Mouse (Mus musculus): ENCODE results near the gene Wfs1. TPM values are rescaled to one million over a fixed set of nuclear protein-coding genes. Genes with fewer than 3 reads are reported as not detected.

Gene Wfs1
- 15.9 and 18.0 TPM in 2 replicates for polyA plus RNA-seq (2015; fragmentation: Nextera tagmentation; extraction: Ambion mirVana)

DNA sequence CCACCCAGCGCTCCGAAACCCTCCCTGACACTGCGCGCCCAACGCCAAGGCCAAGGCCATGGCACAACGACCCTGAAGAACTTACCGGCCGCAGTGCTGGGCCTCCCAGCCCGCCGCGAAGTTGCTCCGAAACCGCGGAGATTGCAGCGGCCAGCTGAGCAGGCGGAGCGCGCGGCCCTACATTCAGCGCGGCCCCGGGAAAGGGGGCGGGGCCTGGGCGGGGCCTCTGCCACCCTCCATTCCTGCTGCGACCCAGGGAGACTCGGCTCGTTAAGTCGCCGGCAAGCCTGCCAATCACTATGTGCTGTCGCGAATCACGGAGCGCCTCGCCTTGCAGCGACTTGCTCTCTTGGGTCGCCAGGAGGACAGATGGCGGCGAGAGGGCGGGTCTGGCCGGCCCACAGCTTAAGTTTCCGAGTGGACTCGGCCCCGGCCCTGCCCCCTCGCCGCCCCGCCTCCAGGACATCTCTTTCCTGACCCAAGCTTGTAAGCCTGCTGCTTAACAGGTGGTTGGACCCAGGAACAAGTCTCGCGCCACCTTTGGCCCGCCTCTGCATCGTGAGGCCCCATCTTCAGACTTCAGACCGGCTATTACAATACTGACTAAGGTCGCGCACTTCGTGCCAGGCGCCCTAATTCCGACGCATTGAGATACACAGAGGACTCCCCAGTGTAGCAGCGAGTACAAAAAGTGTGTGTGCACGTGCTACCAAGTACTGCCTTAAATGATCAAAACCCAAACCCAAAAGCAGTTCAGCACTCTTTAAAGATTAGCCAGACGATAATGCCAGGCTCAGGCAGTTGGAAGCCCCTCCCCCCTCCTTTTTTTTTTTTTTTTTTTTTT lies at the start of gene Wfs1:
Gene Wfs1 (minus strand): TSS at position 425 of the 844 bp plus-strand sequence.
- Histone ChIP-seq H3K4me1 (ENCODE audit: control insufficient read depth, insufficient read depth, low read length) (0 out of 2 replicates have a peak, but pooled peaks cover 8% of the 10 kb centered on the region), H3K4me3 (ENCODE audit: low read length) (peak within 1 kb of the TSS; percentile 72), H3K27ac (ENCODE audit: low read length) (peak within 1 kb of the TSS; percentile 94), H3K9me3 (ENCODE audit: control insufficient read depth, low read length) (no peaks in the 10 kb centered on the region), H3K4me2 (ENCODE audit: low read depth, low read length) (peak within 1 kb of the TSS; percentile 89), H3K27me3 (replicated peaks; ENCODE audit: control insufficient read depth, insufficient read depth, low read length) (no peaks in the 10 kb centered on the region), H3K9ac (ENCODE audit: low read depth, low read length) (peak within 1 kb of the TSS; percentile 79), H3K36me3 (ENCODE audit: control insufficient read depth, insufficient read depth, low read length) (no peaks in the 10 kb centered on the region)
- WGBS, result under 1% methylated on average over 60 of the region's 60 CpGs
- peak; percentile 99 for ATAC-seq

DNA sequence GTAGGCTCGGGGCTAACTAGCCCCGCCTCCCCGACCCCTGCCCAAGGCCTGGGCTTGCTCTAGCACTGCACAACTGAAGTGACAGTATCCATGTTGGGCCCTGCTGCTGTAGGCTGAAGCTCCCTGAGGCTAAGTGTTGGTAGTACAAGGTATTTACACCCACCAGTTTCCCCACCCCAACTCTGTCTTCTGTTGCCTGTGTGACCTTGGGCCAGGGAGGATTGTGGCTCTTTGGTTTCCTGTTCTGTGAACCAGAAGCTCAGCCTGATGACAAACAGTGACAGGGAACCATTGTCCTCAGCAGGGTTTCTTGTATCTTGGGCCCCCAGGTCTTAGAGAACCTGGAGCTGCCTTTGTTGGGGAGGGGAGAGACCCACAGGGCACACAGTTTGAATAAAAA lies 47.9 kb upstream of the Wfs1 start:
- 62% methylated on average over 3 of the region's 3 CpGs for WGBS
- Histone ChIP-seq H3K4me2 (ENCODE audit: low read depth, low read length) (no peak overlapping the region), H3K9me3 (ENCODE audit: control insufficient read depth, low read length) (no peaks in the 10 kb centered on the region)

GRCm38 (mm10) chr5:37035896-37036295 lies 46.9 kb upstream of the Wfs1 start:
- WGBS, result 74% methylated on average over 6 of the region's 6 CpGs
- Histone ChIP-seq H3K4me2 (ENCODE audit: low read depth, low read length) (no peak overlapping the region), H3K4me1 (ENCODE audit: control insufficient read depth, insufficient read depth, low read length) (no peaks in the 10 kb centered on the region), H3K36me3 (ENCODE audit: control insufficient read depth, insufficient read depth, low read length) (no peaks in the 10 kb centered on the region), H3K9me3 (ENCODE audit: control insufficient read depth, low read length) (no peaks in the 10 kb centered on the region), H3K27me3 (replicated peaks; ENCODE audit: control insufficient read depth, insufficient read depth, low read length) (peaks cover 6% of the 10 kb centered on the region), H3K9ac (ENCODE audit: low read depth, low read length) (no peak overlapping the region), H3K27ac (ENCODE audit: low read length) (no peak overlapping the region), H3K4me3 (ENCODE audit: low read length) (no peak overlapping the region)
- no peak for ATAC-seq

More for the DNA sequence above, 47.9 kb upstream of the Wfs1 start:
- Histone ChIP-seq H3K27me3 (replicated peaks; ENCODE audit: control insufficient read depth, insufficient read depth, low read length) (no peaks in the 10 kb centered on the region), H3K4me1 (ENCODE audit: control insufficient read depth, insufficient read depth, low read length) (no peaks in the 10 kb centered on the region), H3K36me3 (ENCODE audit: control insufficient read depth, insufficient read depth, low read length) (no peaks in the 10 kb centered on the region), H3K4me3 (ENCODE audit: low read length) (no peak overlapping the region), H3K9ac (ENCODE audit: low read depth, low read length) (no peak overlapping the region), H3K27ac (ENCODE audit: low read length) (no peak overlapping the region)
- no peak for ATAC-seq

GRCm38 (mm10) chr5:37035192-37035591 lies 46.2 kb upstream of the Wfs1 start:
- Histone ChIP-seq H3K9ac (ENCODE audit: low read depth, low read length) (no peak overlapping the region), H3K27me3 (replicated peaks; ENCODE audit: control insufficient read depth, insufficient read depth, low read length) (peaks cover 11% of the 10 kb centered on the region), H3K4me3 (ENCODE audit: low read length) (no peak overlapping the region), H3K36me3 (ENCODE audit: control insufficient read depth, insufficient read depth, low read length) (no peaks in the 10 kb centered on the region), H3K4me1 (ENCODE audit: control insufficient read depth, insufficient read depth, low read length) (no peaks in the 10 kb centered on the region), H3K27ac (ENCODE audit: low read length) (no peak overlapping the region), H3K9me3 (ENCODE audit: control insufficient read depth, low read length) (no peaks in the 10 kb centered on the region), H3K4me2 (ENCODE audit: low read depth, low read length) (no peak overlapping the region)
- ATAC-seq, result no peak
- WGBS, result 69% methylated on average over 6 of the region's 6 CpGs

DNA sequence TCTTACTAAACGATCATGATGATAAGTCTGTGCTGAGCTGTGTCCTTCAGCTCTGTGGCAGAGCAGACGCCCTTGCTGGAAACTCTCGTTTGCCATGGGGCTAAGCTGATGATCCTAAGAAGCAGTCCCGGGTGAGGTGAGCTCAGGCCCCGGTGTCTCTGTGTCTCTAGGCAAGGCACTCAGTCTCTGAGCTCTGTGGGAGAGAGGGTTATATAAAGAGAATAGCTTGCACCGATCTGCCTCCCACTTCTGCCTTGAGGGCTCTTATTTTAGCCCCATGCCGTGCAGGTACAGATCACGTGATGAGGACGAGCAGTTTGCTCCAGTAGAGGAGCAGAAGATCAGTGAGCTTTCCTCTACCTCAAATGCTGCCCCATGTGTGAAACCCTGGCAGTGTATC lies 41.7 kb upstream of the Wfs1 start:
- H3K9me3 ChIP-seq (ENCODE audit: control insufficient read depth, low read length), result no peaks in the 10 kb centered on the region
- no peak overlapping the region for H3K9ac ChIP-seq (ENCODE audit: low read depth, low read length)
- no peaks in the 10 kb centered on the region for H3K36me3 ChIP-seq (ENCODE audit: control insufficient read depth, insufficient read depth, low read length)
- 42% methylated on average over 9 of the region's 9 CpGs for WGBS
- no peak overlapping the region for H3K4me3 ChIP-seq (ENCODE audit: low read length)
- no peak overlapping the region for H3K27ac ChIP-seq (ENCODE audit: low read length)
- peaks cover 17% of the 10 kb centered on the region for H3K4me1 ChIP-seq (ENCODE audit: control insufficient read depth, insufficient read depth, low read length)
- H3K27me3 ChIP-seq (replicated peaks; ENCODE audit: control insufficient read depth, insufficient read depth, low read length), result peaks cover 44% of the 10 kb centered on the region
- no peak overlapping the region for H3K4me2 ChIP-seq (ENCODE audit: low read depth, low read length)
- ATAC-seq, result no peak

DNA sequence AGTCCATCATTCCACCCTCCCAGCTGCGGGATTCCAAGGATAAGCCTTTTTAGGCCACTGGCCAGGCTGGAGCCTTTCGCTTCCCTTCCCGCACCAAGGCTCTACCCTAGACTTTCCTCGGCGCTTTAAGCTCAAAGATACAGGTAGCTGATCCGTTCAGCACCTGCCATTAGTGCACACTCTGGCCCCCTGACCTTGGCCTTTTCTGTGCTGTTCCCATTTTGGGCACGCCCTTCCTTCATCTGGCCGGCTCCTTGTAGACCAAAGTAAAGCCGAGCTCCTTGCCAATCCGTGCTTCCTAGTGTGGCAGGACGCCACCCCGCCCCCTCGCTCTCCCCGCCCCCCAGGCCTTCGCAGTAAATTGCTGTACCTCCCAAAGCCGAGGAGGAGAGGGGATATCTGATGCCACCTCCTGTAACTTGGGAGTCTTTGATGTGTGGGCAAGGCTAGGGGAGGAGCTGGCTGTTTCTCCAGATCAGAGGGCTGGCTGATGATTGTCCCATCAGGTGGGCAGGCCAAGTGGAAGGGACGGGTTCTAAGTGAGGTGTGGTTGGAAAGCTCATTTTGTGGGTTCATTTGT lies 40.4 kb upstream of the Wfs1 start:
- Histone ChIP-seq H3K36me3 (ENCODE audit: control insufficient read depth, insufficient read depth, low read length) (no peaks in the 10 kb centered on the region), H3K4me1 (ENCODE audit: control insufficient read depth, insufficient read depth, low read length) (peaks cover 17% of the 10 kb centered on the region), H3K4me3 (ENCODE audit: low read length) (peak overlapping the region; percentile 63), H3K27ac (ENCODE audit: low read length) (no peak overlapping the region), H3K27me3 (replicated peaks; ENCODE audit: control insufficient read depth, insufficient read depth, low read length) (peaks cover 44% of the 10 kb centered on the region), H3K9ac (ENCODE audit: low read depth, low read length) (peak overlapping the region; percentile 36; the same call in 1 of the 2 replicates), H3K4me2 (ENCODE audit: low read depth, low read length) (peak overlapping the region; percentile 99), H3K9me3 (ENCODE audit: control insufficient read depth, low read length) (no peaks in the 10 kb centered on the region)
- WGBS, result under 1% methylated on average over 17 of the region's 17 CpGs
- ATAC-seq, result peak; percentile 26; the same call in 1 of the 2 replicates

DNA sequence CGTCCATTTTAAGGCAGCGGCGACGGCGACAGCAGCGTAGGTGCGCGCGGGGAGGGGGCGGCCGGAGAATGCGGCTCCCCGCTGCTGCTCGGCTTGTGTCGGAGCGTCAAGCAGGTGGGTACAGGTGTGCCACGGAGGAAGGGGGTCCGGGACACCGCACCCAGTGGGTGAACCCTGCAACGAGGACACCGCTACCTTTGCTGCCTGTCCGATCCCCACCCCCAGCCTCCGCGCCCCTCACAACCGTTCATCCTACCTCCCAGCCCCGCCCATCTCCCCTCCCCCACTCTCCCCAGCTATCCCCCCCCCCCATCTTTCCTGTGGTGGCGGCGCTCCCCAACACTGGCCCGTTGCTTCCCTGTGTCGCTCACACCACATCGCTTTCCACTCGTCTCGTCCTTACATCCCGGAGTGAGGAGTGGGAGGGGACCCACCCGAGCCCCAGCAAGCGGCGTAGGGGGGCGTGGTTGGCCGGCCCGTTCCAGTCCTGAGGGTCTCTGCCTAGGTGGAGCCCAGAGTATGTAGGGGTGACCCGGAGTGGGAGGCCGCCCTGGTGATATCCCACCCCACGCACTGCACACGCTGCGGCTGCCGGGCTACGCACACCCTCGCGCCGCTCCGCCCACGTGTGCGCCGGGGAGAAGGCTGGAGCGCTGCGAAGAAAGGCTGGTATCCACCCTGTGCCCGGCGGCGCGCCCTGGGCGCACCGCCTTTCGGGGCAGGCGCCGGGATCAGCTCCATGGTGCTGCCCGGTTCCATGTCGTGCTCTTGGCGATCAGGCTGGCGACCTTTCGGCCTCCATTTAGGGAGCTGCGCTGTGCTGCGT lies 39.7 kb upstream of the Wfs1 start:
- peaks cover 48% of the 10 kb centered on the region for H3K27me3 ChIP-seq (replicated peaks; ENCODE audit: control insufficient read depth, insufficient read depth, low read length)
- peak overlapping the region; percentile 36 for H3K9ac ChIP-seq (ENCODE audit: low read depth, low read length)
- H3K4me3 ChIP-seq (ENCODE audit: low read length), result peak overlapping the region; percentile 63
- H3K27ac ChIP-seq (ENCODE audit: low read length), result no peak overlapping the region
- under 1% methylated on average over 69 of the region's 72 CpGs for WGBS
- H3K4me2 ChIP-seq (ENCODE audit: low read depth, low read length), result peak overlapping the region; percentile 99
- H3K36me3 ChIP-seq (ENCODE audit: control insufficient read depth, insufficient read depth, low read length), result no peaks in the 10 kb centered on the region
- peaks cover 17% of the 10 kb centered on the region for H3K4me1 ChIP-seq (ENCODE audit: control insufficient read depth, insufficient read depth, low read length)
- no peaks in the 10 kb centered on the region for H3K9me3 ChIP-seq (ENCODE audit: control insufficient read depth, low read length)
- ATAC-seq, result peak; percentile 77

- Histone ChIP-seq H3K36me3 (ENCODE audit: control insufficient read depth, insufficient read depth, low read length) (no peaks in the 10 kb centered on the region), H3K4me3 (ENCODE audit: low read length) (peak overlapping the region; percentile 63), H3K4me1 (ENCODE audit: control insufficient read depth, insufficient read depth, low read length) (peaks cover 17% of the 10 kb centered on the region), H3K4me2 (ENCODE audit: low read depth, low read length) (peak overlapping the region; percentile 99), H3K9me3 (ENCODE audit: control insufficient read depth, low read length) (no peaks in the 10 kb centered on the region), H3K27me3 (replicated peaks; ENCODE audit: control insufficient read depth, insufficient read depth, low read length) (peaks cover 48% of the 10 kb centered on the region), H3K9ac (ENCODE audit: low read depth, low read length) (peak overlapping the region; percentile 36), H3K27ac (ENCODE audit: low read length) (no peak overlapping the region)
- peak; percentile 82 for ATAC-seq
- under 1% methylated on average over 37 of the region's 37 CpGs for WGBS
Measured at GRCm38 (mm10) chr5:37028104-37028485, 39.1 kb upstream of the Wfs1 start.

DNA sequence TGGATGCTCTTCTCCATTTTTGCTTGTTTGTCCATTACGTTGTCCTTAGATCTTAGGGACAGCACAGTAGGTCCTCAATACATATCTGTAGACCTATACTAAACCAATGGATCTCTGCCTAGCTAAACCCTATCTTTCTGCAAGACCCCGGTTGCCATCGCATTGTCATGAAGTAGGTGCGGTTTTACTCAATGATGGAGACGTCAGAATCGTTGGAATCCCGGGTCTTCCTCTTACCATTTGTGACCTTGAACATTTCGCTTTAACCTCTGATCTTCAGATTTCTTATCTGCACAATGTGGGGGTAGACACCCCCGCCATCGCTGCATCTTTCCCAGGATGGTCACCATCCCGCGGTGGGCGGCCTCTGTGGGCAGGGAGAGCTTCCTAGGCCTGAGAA lies 38.7 kb upstream of the Wfs1 start:
- Histone ChIP-seq H3K9ac (ENCODE audit: low read depth, low read length) (0 out of 2 replicates have a peak overlapping the region, but pooled peaks have one; percentile 36), H3K4me3 (ENCODE audit: low read length) (peak overlapping the region; percentile 63), H3K27ac (ENCODE audit: low read length) (no peak overlapping the region), H3K27me3 (replicated peaks; ENCODE audit: control insufficient read depth, insufficient read depth, low read length) (peaks cover 48% of the 10 kb centered on the region), H3K36me3 (ENCODE audit: control insufficient read depth, insufficient read depth, low read length) (no peaks in the 10 kb centered on the region), H3K4me1 (ENCODE audit: control insufficient read depth, insufficient read depth, low read length) (peaks cover 17% of the 10 kb centered on the region), H3K9me3 (ENCODE audit: control insufficient read depth, low read length) (no peaks in the 10 kb centered on the region), H3K4me2 (ENCODE audit: low read depth, low read length) (peak overlapping the region; percentile 99)
- WGBS, result 12% methylated on average over 13 of the region's 13 CpGs
- ATAC-seq, result no peak
